Mouse (Mus musculus) heart, postnatal 36 days (tissue): Measurements from ENCODE around the gene Stac2. TPM values are rescaled to one million over a fixed set of nuclear protein-coding genes. Genes with fewer than 3 reads are reported as not detected.
A peak's percentile ranks its signal among the peaks of the same experiment; 100 is the strongest.

Experiments used
- DNase-seq, 2 experiments: peaks; one replicate each; pipeline ENCODE4 v3.0.0; 2021 to 2022
- intact Hi-C: fragments of 180-260 bp; cut with DNase I; formaldehyde crosslinking; loops from one replicate; pipeline ENCODE4 v1.15.1; 2025
- total RNA-seq, 2 experiments: library from RNA; stranded (reverse); gene quantifications; 2 replicates each; pipeline ENCODE4 v1.2.3; 2021

Stac2 gene
- total RNA-seq = under 1 TPM in 1 of 2 experiments, not detected in 1; 0.17 TPM

DNA sequence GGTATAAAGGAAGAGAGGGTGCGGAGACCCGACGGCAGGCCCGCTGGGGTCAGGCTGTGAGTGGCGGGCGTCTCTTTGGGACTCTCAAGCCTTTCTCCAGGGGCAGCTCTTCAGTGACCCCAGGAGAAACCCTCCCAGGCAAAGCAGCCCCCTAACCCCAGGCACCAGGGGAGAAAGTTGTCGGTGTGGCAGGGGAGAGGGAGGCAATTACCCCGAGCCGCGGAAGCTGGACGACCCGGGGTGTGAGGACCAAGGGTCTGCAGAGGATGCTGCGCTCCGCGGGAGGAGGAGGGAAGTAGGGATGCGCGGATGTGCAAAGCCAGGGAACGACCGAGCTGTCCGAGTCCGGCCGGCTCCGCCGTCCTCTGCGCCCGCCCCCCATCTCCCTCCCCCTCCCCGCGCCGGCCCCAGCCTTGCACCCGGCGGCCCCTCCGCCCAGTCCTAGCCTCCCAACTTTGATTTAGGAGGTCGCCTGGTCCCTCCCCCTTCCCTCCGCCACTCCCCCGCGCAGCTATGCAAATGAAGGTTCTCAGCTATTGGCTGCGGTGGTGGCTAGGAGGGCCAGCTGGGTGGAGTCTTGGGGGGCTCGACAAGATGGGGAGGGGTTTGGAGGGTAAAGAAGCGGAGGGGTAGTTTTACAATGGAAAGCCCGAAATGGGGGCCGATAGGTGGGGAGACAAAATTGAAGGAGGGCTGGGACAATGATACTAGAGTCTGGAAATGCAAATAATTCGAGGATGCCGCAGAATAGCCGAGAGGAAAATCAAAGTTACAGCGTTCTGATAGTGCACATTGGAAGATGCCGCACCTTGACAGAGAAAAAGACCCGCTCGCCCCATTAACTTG lies at the start of gene Stac2:
Stac2 (minus strand) TSS at position 474 of the 846 bp plus-strand sequence.
- intact Hi-C loops = no loop called here

DNA sequence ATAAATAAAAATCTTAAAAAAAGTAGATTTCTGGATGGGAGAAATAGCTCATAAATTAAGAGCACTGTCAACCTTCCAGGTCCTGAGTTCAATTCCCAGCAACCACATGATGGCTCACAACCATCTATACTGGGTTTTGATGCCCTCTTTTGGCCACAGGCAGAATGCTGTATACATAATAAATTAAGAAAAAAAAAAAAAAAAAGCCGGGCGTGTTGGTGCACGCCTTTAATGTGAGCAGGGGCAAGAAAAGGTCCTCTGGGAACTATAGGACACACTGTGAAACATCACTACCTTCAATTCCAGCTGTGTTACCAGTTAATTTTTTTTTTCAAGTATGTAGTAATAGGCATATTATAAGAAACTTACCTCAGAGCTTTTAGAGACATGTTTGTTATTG lies 48.1 kb upstream of the Stac2 start:
- intact Hi-C loops = no loop called here
- DNase-seq = no peak

More for the DNA sequence above, at the start of gene Stac2:
- DNase-seq = peak; percentile 61 to 64

DNA sequence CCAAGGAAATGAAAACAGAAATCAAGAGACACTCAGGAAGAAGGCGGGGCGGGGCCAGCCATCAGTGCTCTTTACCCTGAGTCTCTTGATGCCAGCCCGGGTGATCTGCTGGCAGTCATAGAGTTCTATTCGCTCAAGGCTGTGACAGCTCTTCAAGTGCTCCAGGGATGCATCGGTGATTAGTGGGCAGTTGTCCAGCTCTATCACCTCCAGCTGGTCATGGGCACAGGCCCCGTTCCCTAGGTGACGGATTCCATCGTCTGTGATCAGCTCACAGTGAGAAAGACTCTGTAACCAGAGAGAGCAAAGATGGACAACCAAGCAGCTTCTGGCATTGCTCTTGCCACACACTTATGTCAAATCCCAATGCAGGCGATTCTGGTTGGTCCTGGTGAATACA lies 37.3 kb upstream of the Stac2 start:
- intact Hi-C loops = no loop called here
- peak in 1 of 2 experiments; percentile 7 for DNase-seq

DNA sequence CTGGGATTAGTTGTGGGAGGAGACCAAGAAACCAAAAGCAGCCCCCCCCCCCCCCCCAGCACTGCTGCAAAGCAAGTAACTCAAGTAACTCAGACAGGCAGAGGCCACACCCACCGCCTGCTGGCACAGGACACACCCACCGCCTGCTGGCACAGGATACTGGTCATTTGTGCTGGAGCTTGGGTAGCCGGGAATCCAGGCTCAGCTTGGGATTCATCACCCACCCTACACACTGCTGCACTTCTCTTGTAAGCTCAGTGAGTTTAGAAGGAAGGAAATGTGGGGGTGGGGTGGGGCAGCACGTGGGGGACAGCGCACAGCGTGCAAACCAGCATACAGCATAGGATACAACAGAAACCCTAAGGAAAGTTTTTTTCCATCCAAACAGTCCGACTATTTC lies 35.0 kb upstream of the Stac2 start:
- DNase-seq = peak; percentile 26 to 44
- intact Hi-C loops = no loop called here

DNA sequence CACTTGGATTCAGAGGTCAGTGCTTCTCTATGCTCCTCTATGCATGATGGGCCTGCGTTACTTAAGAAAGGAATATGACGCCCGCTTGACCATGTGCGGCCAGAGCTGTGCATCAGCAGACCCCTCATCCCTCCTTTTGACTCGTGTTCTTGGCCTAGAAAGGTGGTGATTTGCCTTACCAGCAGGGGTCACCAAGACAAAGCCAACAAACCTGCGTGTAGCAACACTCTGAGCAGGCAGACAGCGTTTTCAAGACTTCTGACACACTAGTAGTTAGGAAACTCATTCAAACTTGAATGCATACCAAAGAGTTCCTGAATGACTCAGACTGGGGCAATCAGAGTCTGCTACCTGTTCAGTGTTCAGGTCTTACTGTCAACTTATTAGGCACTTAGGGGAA lies 33.3 kb upstream of the Stac2 start:
- intact Hi-C loops = no loop called here
- DNase-seq = no peak

DNA sequence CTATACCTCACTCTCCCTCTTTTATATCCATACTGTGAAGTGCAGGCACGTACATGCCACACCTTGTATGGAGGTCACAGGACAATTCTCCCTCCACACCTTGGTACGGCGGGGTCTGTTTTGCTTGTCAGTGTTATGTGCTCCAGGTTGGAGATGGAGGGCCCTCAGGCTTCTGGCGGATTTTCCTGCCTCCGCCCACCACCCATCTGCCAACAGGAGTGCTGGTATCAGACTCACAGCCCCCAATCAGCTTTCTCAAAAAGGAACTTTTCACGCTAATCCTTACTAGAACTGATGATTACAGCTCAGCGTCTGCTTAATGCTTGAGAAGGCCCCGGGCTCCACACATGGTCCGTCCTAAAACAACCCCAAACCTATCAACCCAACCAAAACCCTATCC lies 32.9 kb upstream of the Stac2 start:
- DNase-seq = no peak
- intact Hi-C loops = no loop called here

DNA sequence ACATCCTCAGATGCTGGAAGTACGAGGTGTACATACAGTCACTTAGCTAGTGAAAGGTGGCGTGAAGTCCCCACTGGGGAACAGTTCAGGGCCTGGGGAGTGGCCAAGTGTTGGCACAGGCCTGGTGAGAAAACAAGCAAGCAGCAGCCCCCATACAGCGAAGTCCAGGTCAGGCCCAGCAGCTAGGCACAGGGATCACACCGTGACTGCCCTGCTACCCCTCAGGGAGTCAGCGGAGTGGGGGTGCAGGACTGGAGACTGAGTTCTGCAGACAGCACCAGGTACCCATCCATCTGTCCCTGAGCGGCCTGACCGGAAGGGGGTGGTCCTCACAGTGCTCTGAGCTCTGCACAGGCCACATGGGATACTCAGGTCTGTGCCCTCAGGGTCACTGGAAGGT lies 29.5 kb upstream of the Stac2 start:
- intact Hi-C loops = no loop called here
- DNase-seq = no peak

DNA sequence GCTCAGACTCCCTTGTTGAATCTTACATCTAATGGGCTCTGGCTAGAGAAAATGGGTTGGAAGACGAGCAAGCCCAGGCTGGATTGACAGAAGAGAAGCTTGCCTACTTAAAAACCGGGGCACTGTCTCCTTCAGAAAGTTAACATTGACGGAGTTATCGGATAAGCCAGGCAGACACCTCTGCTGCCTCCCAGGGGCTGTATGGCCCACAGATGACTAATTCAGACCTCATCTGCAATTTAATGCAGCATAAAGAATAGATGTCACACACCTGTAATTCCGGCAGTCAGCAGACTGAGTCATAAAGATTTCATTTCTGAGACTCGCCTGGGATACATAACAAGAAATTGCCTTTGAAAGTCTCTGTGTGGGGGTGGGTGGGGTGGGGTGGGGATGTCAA lies 27.2 kb upstream of the Stac2 start:
- no peak for DNase-seq
- intact Hi-C loops = no loop called here

DNA sequence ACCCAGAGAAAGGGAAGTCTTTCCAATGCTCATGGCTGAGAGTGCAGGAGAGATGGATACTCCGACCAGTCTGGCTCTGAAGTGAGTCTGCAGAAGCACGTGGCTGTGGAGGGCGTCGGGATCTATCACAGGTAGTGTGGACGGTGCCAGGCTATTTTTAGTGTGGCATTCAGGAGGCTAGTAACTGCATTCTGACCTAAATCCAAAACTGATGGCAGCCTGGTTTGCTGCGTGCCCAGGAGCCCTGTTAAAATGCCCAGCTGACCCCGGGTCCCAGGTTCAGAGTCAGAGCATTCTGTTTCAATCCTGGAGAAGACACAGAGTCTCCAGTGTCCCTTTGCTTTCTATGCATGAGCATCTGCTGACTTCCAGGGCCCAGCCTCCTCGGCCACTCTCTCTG lies 23.8 kb upstream of the Stac2 start:
- peak in 1 of 2 experiments; percentile 26 for DNase-seq
- intact Hi-C loops = no loop called here

DNA sequence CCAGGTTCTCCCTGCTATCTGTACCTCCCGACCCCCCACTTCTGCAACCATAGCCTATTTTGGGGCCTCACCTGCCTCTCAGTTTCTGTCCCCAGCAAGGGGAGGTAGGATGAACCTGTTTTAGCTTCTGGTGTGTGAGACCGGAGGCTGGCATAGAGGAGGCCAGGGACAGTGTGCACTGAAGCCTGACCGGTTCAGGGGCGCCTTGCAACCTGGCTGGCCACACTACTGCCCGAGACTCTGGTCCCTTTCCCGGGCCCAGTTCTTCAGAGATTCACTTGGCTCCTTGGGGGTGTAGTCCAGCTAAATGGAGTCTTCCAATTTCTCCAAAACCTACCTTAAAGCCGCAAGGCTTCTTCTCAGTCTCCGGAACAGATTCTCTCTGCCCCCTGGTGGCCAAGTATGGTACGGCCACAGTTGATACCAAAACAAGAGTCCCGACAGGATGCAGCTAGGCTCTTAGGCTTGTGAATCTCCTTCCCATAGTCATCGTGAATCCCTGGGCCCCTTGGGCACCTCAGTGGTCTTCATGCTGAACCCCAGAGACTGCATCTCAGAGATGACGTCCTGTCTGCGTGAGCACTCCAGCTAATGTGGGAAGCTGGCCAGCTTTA lies 22.0 kb upstream of the Stac2 start:
- peak; percentile 87 to 94 for DNase-seq
- intact Hi-C loops = loop anchor here (1.0 to 2.0 kb wide), 2 partner anchors 44 to 175 kb away; no protein-coding TSS in a partner anchor

DNA sequence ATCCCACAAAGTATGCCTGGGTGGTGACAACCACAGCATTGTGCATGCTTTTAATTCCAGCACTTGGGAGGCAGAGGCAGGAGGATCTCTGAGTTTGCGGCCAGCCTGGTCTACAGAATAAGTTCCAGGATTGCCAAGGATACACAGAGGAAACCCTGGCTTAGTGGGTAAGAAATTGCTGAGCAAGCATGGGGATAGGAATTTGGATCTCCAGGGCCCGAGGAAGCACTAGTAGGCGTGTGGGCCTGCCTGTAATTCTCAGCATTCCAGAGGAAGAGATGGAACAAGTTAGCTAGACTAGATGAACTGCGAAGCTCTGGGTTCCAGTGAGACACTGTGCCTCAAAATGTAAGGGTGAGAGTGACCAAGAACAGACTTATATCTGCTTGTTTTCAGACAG lies 20.2 kb upstream of the Stac2 start:
- no peak for DNase-seq
- intact Hi-C loops = no loop called here

DNA sequence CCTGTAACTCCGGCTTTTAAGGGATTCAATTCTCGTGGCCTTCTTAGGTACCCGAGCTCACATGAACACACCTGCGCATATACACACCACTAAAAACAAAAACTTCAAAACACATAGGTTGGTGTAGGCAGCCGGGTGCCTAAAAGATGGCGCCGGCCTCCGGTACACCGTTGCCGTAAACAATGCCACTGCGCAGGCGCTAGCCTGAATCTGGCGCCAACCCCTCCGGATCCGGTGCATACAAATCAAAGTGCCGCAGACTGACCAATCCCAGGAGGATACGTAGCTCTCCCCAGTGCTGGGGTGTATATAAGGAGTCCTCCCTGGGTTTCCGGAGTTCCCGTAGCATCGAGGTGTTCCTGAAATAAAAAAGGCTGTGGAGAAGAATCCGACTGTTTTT lies 14.0 kb upstream of the Stac2 start:
- no peak for DNase-seq
- intact Hi-C loops = no loop called here

DNA sequence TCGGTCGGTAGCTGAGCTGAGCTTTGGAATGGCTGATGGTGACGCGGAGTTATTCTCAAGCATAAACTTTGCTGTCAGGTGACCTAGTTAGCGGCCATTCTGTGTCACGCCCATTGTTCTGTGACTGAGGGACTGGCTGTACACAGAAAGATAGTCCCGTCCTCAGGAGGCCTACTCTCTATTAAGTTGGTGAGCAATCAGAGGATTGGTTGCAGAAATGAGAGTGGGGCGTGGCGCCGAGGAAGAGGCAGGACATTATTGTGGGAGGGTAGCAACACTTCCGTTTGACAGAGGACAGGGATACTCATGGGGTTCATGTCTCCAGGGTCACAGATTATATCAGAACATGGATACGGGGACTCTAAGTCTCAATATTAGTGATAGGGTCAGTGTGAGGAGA lies 12.9 kb upstream of the Stac2 start:
- DNase-seq = no peak
- intact Hi-C loops = no loop called here

DNA sequence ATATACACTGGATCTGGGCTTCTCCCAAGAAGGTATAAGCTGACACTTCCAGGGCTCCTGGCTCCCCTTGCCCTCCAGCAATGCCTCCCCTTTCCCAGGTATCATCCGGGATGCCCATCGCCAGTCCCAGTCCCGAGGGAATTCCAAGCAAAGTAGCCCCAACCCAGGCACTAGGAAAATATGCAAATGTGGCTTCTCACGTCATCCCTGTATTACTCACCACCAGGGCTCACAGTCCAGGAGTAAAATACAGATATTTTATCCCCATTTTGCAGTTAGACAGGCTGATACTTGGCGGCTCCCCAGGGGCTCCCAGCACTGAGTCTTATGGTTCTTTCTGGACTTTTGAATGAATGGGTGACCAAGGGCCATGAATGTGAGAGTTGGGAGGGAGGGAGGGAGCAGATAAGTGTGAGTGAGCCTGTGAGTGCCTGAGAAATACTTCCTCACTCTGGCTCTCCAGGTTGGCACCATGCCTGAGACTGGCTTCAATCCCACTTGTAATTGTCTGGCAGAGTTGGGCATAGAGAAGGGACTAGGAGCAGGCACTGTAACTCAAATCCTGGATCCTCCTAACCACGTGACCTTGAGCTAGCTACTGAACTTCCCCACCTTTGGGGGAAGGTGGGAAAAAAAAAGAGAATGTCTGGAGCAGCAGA lies 8.8 kb upstream of the Stac2 start:
- intact Hi-C loops = no loop called here
- DNase-seq = peak in 1 of 2 experiments; percentile 64

DNA sequence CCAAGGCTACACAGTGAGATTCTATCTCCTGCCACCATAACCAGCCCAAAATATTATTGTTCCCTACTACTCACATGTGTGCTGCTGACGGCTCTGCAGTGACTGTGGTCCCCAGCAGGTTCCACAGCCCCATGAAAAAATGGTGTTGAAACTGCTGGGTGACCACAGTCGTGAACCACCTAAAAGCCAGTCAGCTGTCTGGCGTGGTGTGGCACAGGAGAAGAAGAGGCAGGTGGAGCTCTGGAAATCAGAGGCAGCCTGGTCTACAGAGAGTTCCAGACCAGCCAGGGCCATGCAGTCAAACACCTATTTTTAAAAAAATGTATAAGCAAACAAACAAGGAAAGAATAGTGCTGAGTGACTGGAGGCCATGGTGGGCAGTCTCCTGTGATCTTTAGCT lies 8.2 kb upstream of the Stac2 start:
- intact Hi-C loops = no loop called here
- no peak for DNase-seq

DNA sequence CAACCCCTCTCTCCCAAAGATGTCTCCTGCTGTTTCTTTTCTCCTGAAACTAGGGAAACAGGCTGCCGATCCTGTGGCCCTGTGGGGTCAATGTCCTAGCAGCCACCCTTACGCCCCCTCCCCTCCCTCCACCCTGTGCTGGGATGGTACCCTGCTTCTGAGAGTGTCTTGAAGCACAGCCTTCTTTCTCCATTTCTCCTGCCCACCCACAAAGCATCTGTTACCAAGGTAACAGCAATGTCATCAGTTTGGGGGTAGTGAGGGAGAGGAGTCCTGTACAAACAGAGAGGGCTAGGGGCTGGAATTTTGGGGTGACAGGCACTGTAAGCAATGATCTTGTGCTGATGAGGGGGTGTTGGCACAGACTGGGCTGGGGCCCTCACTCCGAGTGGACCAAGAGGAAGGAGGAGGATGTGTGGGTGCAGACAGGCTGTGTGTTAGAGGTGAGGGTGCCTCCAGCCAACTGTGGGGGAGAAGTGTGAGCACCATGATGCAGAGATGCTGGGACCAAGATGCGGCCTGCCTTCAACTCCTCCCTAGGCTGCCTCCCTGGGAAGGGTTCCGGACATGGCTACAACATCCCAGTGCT lies 6.9 kb upstream of the Stac2 start:
- intact Hi-C loops = no loop called here

DNA sequence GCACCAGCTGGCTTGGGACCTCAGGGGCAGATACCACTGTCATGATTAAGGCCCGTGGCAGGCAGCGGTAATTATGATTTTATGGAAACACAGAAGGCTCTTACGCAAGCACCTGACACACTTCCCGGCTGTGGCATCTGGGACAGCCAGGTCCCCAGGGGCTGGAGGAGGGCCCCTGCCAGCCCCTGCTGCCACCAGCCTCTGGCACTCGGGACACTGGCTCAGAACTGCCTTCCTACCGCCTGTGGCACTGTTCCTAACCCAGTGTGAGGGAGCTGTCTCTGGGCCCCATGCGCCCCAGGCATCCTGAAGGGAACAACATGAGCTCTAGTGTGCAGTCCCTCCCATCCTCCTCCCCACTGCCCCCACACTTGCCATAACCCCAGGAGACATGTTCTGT lies 6.4 kb upstream of the Stac2 start:
- intact Hi-C loops = no loop called here
- no peak for DNase-seq

More for the DNA sequence above, 6.9 kb upstream of the Stac2 start:
- DNase-seq = no peak

DNA sequence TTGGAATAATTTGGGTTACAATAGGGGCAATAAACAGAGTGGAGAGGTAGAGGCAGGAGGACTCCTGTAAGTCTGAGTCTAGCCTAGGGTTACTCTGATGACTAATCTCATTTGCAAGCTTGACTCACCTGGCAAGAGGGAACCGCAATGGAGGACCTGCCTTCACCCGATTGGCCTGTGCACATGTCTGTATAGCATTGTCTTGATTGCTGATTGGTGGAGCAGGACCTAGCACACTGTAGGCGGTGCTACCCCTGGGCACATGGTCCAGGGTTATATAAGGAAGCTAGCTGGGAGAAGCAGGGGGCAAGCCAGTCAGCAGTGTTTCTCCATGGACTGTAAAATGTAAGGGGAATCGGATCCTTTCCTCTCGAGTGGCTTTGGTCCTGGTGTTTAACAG lies 4.7 kb upstream of the Stac2 start:
- intact Hi-C loops = no loop called here
- no peak for DNase-seq

DNA sequence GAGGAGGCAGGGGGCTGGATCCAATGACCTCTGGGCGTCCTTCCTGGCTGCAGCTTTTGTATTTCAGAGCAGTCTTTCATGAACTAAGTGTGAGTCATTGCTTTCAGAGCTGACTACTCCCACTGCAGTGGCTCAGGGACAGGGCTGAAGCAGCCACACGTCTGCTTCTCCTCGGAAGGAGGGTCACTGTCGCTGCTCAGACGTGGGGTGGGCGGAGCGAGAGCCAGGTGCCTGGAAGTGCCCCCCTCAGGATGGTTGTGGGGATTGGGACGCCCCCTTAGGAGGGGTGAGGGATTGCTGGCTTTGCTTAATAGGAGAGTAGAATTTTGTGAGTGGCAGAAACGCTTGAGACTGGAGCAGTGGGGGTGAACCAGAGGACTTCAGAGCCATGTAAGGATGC lies 4.2 kb upstream of the Stac2 start:
- DNase-seq = no peak
- intact Hi-C loops = no loop called here

DNA sequence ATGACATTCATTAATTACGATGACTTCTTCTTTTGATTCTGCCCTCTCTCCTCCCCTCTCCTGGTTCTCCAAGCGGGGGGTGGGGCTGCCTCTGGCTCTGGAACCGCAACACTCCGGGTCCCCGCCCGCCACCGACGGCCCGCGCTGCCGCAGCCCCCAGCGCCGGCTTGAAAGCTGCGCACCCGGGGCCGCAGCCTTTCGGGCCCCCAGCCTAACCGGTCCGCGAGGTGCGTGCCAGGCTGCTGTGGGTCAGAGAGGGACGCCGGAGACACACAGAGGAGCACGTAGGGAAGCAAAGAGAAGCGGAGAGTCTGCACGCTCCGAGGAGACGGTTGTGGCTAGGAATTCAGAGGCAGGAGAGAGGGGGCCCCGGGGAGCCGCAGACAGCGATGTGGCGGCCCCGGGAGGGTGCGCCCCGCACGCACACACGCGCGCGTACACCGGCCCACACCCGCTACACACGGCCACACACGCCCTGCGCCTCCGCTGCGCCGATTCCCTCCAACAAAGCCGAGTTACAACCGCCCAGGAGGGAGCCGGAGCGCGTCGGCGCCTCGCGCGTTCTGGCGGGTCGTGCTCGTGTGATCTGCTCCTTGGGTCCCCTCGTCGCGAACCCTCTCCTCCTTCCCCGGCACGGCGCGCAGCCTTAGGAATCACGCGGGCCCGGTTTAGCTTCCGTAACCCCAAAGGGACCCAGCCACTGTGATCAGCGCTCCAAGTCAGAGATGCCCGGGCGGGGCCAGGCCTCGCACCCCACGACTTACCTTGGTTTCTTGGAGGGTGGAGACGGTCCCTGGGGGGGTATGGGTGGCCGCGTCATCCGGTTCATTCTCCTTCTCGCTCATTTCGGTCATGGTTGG lies 903 bp downstream of the Stac2 start:
- intact Hi-C loops = no loop called here
- no peak for DNase-seq
